Mouse (Mus musculus): ENCODE results near the gene 9130023H24Rik. TPM values are rescaled to one million over a fixed set of nuclear protein-coding genes. Genes with fewer than 3 reads are reported as not detected.

Gene 9130023H24Rik
- polyA plus RNA-seq, 1 experiment from 2014 or later, result 11.0 TPM

DNA sequence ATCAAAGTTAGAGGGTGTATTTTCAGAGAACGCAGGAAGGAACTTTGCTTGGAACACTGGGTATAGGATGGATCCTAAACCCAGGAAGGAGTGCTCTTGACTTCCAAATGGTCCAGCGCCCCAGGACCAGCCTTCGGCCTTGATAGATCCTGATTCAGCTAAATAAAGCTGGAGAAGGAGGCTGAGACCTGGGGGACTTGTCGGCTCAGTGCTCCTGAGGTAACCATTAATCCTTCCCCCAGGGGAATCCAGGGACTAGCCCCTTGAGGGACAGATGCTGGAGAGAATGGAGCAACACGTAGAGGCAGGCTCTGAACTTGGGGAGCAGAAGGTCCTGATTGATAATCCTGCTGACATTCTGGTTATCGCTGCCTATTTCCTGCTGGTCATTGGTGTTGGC lies 27.6 kb upstream of the 9130023H24Rik start, which contains the start of gene Slc5a2:
Gene Slc5a2 (plus strand): TSS at position 247 of the 400 bp plus-strand sequence.
- Histone ChIP-seq H3K9me3 (no peaks in the 10 kb centered on the region), H3K27me3 (no peaks in the 10 kb centered on the region; the same call in 1 of the 2 replicates), H3K4me3 (replicated peaks) (no peak within 1 kb of the TSS), H3K4me2 (replicated peaks) (no peak within 1 kb of the TSS), H3K36me3 (peaks cover 3% of the 10 kb centered on the region), H3K9ac (replicated peaks) (no peak within 1 kb of the TSS), H3K4me1 (replicated peaks) (no peaks in the 10 kb centered on the region), H3K27ac (no peak within 1 kb of the TSS)
- no peak for ATAC-seq
- 84% methylated on average over 6 of the region's 6 CpGs for WGBS

DNA sequence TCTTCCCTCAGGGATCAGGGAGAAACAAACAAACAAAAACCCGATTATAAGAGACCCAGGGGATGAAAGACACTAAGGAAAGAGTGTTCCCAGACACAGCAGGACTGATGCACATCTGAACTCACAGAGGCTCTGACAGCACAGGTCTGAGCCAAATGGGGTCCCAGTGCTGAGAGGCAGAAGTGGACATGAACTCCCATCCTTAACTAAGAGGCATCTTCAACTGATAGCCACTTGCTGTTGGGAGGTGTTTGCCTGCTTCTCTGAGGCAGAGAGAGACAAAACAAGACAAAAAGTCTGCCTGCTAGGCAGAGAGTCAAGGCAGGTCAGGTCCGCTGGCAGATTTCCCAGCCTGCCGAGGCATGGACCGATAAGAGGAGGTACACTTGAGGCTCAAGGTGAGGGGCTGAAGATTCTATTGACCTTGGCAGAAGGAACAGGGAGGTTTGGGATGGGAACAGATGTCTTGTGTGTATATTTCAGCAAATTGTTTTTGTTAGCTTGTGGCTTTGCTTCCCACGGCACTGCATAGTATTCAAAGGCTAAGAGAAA lies 19.0 kb upstream of the 9130023H24Rik start:
- Histone ChIP-seq H3K4me3 (replicated peaks) (no peak overlapping the region), H3K4me2 (replicated peaks) (no peak overlapping the region), H3K9me3 (no peaks in the 10 kb centered on the region), H3K4me1 (replicated peaks) (peaks cover 13% of the 10 kb centered on the region), H3K27me3 (peaks cover 5% of the 10 kb centered on the region), H3K27ac (no peak overlapping the region), H3K9ac (replicated peaks) (no peak overlapping the region), H3K36me3 (no peaks in the 10 kb centered on the region)
- 62% methylated on average over 5 of the region's 5 CpGs for WGBS
- ATAC-seq, result no peak

DNA sequence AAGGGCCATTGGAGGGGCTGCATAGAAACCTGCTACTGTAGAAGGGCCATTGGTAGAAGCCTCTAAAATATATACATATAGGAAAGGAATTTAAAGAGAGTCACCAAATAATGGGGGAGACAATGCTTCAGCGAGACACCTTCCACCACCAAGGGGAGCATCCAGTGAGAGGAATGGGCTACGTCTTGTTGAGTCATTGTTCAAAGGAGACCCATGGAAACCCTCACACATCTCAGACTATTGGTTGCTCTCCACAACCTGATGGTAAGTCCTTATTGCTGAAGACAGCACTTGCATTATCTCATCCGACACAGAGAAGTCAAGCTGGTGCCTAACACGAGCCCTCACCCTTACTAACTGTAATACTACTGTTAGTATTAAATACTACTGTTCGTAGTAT lies 17.9 kb upstream of the 9130023H24Rik start:
- ATAC-seq, result no peak
- WGBS, result 88% methylated on average over 5 of the region's 5 CpGs
- H3K9ac ChIP-seq (replicated peaks), result no peak overlapping the region
- no peaks in the 10 kb centered on the region for H3K9me3 ChIP-seq
- no peak overlapping the region for H3K4me3 ChIP-seq (replicated peaks)
- H3K36me3 ChIP-seq, result no peaks in the 10 kb centered on the region
- H3K4me1 ChIP-seq (replicated peaks), result peaks cover 13% of the 10 kb centered on the region
- H3K27me3 ChIP-seq, result peaks cover 14% of the 10 kb centered on the region
- H3K4me2 ChIP-seq (replicated peaks), result no peak overlapping the region
- no peak overlapping the region for H3K27ac ChIP-seq

DNA sequence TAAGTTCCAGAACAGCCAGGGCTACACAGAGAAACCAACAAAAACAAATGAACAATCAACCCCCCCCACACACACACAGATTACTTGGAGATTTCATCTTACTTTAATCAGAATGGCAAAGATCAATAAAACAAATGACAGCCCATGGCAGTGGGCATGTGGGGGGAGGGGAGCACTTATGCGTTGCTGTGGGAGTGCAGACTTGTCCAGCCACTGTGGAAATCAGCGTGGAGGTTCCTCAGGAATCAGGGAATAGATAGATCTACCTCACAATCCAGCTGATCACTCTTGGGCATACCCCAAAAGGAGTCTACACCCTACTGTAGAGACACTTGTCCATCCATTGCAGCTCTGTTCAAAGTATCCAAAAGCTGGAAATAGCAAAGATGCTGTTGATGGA lies 17.1 kb upstream of the 9130023H24Rik start:
- Histone ChIP-seq H3K4me3 (replicated peaks) (no peak overlapping the region), H3K9ac (replicated peaks) (no peak overlapping the region), H3K4me1 (replicated peaks) (peaks cover 13% of the 10 kb centered on the region), H3K4me2 (replicated peaks) (no peak overlapping the region), H3K27ac (no peak overlapping the region), H3K36me3 (no peaks in the 10 kb centered on the region), H3K27me3 (peaks cover 19% of the 10 kb centered on the region), H3K9me3 (no peaks in the 10 kb centered on the region)
- no peak for ATAC-seq
- 76% methylated on average over 2 of the region's 2 CpGs for WGBS

DNA sequence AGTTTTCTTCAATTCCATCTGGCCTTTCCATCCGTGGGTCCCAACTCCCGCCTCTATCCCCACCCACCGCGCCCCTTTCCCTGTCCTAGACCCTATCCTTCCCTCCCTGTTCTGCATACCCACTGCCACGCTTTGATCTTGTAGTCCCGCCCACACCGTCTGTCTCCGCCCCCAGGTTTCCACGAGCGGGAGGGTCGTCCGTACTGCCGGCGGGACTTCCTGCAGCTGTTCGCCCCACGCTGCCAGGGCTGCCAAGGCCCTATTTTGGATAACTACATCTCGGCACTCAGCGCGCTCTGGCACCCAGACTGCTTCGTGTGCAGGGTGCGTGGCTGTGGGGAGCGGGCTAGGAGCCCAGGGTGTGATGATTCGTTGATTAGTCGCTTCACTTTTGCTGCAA lies 14.8 kb upstream of the 9130023H24Rik start:
- no peak overlapping the region for H3K27ac ChIP-seq
- peaks cover 14% of the 10 kb centered on the region for H3K4me1 ChIP-seq (replicated peaks)
- H3K36me3 ChIP-seq, result no peaks in the 10 kb centered on the region
- peaks cover 32% of the 10 kb centered on the region for H3K27me3 ChIP-seq
- ATAC-seq, result peak; percentile 67; the same call in 1 of the 2 replicates
- peak overlapping the region; percentile 61 for H3K4me2 ChIP-seq (replicated peaks)
- H3K9ac ChIP-seq (replicated peaks), result peak overlapping the region; percentile 55
- no peaks in the 10 kb centered on the region for H3K9me3 ChIP-seq
- WGBS, result 8% methylated on average over 24 of the region's 24 CpGs
- peak overlapping the region; percentile 41 for H3K4me3 ChIP-seq (replicated peaks)

DNA sequence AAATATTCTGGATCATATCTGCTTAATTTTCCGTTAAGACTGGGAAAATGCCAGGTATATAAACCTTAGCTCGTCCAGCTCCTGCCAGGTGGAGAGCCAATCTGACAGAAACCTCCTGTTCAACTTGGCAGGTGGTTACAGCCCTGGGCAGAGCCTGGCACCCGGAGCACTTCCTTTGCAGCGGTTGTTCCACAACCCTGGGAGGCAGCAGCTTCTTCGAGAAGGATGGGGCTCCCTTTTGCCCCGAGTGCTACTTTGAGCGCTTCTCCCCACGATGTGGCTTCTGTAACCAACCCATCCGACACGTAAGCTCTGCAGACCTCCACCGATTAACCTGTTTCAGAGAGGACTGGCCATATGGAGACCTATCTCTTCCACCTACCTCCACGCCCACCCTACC lies 14.1 kb upstream of the 9130023H24Rik start:
- peaks cover 32% of the 10 kb centered on the region for H3K27me3 ChIP-seq
- H3K4me3 ChIP-seq (replicated peaks), result no peak overlapping the region
- H3K9me3 ChIP-seq, result no peaks in the 10 kb centered on the region
- 52% methylated on average over 12 of the region's 12 CpGs for WGBS
- ATAC-seq, result no peak
- no peaks in the 10 kb centered on the region for H3K36me3 ChIP-seq
- peak overlapping the region; percentile 61 for H3K4me2 ChIP-seq (replicated peaks)
- no peak overlapping the region for H3K9ac ChIP-seq (replicated peaks)
- H3K4me1 ChIP-seq (replicated peaks), result peaks cover 20% of the 10 kb centered on the region
- no peak overlapping the region for H3K27ac ChIP-seq

DNA sequence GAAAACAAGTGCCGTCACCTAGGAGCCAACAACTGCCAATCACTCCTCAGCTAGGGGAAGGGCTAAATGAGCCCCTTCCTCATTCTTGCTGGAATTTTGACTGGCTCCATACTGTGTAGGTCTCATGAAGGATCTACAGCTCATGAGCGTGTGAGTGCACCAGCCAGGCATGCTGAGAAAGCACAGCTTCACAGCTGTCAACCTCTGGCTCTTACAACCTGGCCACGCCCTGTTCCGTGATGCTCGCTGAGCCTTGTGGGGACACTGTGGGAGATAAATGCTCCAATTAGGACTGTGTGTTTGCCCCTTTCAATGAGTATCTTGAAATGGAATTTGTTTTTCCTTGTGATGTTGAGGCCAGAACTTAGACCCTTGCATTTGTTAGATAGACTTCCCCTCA lies 12.2 kb upstream of the 9130023H24Rik start:
- no peak for ATAC-seq
- WGBS, result 77% methylated on average over 5 of the region's 5 CpGs
- no peak overlapping the region for H3K4me2 ChIP-seq (replicated peaks)

DNA sequence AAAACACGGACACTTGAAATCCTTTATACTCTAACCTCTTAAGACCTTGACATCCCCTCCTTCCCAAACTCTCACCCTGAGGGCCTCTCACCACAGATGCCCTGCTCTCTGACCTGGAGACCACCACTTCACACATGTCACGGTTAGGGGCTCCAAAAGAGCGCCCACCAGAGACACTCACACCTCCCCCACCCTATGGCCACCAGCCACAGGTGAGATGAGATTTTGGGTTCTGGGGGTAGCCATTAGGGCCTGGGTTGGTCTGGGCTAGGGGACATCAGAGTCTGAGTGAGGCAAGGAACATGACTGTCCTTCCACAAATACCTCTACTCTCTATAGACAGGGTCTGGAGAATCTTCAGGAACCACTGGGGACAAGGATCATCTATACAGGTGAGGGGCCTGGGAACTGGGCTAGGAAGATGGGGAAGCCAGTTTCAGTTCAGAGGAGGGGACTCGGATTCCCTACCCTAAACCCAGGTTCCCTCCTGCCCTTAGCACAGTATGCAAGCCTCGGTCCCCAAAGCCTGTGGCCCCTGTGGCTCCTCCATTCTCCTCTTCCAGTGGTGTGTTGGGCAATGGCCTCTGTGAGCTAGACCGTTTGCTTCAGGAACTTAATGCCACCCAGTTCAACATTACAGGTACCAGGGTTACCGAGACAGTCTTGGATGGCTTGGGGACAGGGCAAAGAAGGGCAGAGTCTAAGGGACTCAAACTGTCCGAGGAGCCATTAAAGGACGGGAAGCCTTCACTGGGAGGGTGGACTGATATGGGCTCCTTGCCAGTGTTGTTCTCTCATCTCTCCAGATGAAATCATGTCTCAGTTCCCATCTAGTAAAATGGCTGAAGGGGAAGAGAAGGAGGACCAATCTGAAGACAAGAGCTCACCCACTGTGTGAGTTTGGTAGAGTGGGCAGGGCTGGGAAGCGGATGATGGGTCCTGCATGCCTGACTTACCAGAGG lies 10.5 kb upstream of the 9130023H24Rik start:
- H3K36me3 ChIP-seq, result peaks cover 12% of the 10 kb centered on the region
- peaks cover 29% of the 10 kb centered on the region for H3K4me1 ChIP-seq (replicated peaks)
- no peaks in the 10 kb centered on the region for H3K9me3 ChIP-seq
- 77% methylated on average over 10 of the region's 10 CpGs for WGBS
- H3K27ac ChIP-seq, result no peak overlapping the region
- no peak overlapping the region for H3K4me3 ChIP-seq (replicated peaks)
- ATAC-seq, result no peak
- H3K27me3 ChIP-seq, result peaks cover 42% of the 10 kb centered on the region
- peak overlapping the region; percentile 62; the same call in 1 of the 2 replicates for H3K4me2 ChIP-seq (replicated peaks)
- H3K9ac ChIP-seq (replicated peaks), result no peak overlapping the region

More for the DNA sequence above, 12.2 kb upstream of the 9130023H24Rik start:
- Histone ChIP-seq H3K27ac (no peak overlapping the region), H3K4me1 (replicated peaks) (peaks cover 29% of the 10 kb centered on the region), H3K4me3 (replicated peaks) (no peak overlapping the region), H3K9ac (replicated peaks) (no peak overlapping the region), H3K36me3 (peaks cover under 1% of the 10 kb centered on the region; the same call in 1 of the 2 replicates), H3K9me3 (no peaks in the 10 kb centered on the region), H3K27me3 (peaks cover 34% of the 10 kb centered on the region)

DNA sequence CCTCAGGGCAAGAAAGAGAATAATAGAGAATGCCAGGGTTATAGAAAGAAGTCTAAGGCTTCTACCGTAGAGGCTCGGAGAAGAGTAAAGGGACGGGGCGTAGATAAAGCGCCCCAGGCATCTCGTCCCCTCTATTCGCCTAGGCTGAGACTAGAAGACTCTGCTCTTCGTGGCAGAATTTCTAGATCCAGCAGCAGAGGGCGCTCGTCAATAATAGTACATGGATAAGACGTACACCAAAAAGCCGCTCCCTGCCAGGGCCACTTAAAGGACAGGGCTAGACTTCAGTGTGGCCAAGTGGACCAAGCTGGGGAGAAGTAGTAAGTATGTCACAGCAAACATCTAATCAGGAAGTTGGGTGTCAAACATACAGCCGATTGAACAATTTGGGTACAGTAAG lies 9.6 kb upstream of the 9130023H24Rik start:
- peaks cover 22% of the 10 kb centered on the region for H3K4me1 ChIP-seq (replicated peaks)
- peak overlapping the region; percentile 65 for H3K9ac ChIP-seq (replicated peaks)
- peak overlapping the region; percentile 76; the same call in 1 of the 2 replicates for H3K27ac ChIP-seq
- peak overlapping the region; percentile 62 for H3K4me2 ChIP-seq (replicated peaks)
- peaks cover 21% of the 10 kb centered on the region for H3K36me3 ChIP-seq
- H3K9me3 ChIP-seq, result no peaks in the 10 kb centered on the region
- peak; percentile 80 for ATAC-seq
- 4% methylated on average over 13 of the region's 13 CpGs for WGBS
- H3K27me3 ChIP-seq, result peaks cover 42% of the 10 kb centered on the region
- peak overlapping the region; percentile 42 for H3K4me3 ChIP-seq (replicated peaks)

DNA sequence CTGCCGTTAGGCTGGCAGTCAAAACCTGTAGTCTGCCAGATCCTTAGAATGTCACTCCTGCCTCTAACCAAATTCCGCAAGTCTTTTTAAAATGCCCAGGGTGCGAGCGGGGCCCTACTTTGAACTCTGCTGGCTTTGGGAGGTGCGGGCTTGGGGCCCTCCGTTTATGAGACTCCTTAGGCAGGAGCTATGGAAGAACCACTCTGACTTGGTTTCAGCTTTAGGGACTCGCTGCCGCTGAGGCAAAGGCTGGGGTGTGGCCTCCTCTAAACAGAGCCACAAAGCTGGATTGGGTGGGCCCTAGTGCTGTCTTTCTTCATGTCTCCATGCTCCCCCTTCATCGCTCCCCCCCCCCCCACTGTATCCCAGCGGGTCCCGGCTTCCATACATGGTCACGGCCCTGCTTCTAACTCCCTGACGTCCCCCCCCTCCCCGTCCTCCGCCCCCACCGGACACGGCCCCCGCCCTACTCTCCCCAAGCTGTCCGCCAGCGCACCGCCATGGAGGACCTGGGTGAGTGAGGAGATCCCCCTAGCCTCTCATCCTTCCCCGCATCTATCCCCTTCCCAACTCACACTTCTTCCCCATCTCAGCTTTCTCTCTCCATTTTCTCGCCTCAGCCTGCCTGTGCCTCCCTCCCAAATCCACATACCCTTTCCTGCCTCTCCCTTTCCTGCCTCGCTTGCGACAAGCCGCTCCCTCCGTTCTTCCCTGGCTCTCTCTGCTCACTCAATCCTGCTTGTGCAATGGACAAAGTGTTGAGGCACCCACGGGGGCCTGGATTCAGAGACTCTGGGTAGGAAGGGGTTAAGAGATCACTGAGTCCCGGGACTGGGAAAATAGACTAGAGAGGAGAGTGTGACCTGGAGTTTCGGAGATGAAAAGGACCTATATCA lies 8.9 kb upstream of the 9130023H24Rik start, which contains the start of gene Tgfb1i1:
Gene Tgfb1i1 (plus strand): TSS at position 317 of the 896 bp plus-strand sequence.
- 1% methylated on average over 28 of the region's 30 CpGs for WGBS
- Histone ChIP-seq H3K4me1 (replicated peaks) (peaks cover 16% of the 10 kb centered on the region), H3K9me3 (no peaks in the 10 kb centered on the region), H3K9ac (replicated peaks) (peak within 1 kb of the TSS; percentile 65), H3K27me3 (peaks cover 37% of the 10 kb centered on the region), H3K36me3 (peaks cover 27% of the 10 kb centered on the region), H3K4me3 (replicated peaks) (peak within 1 kb of the TSS; percentile 42), H3K4me2 (replicated peaks) (peak within 1 kb of the TSS; percentile 62), H3K27ac (peak within 1 kb of the TSS; percentile 76)
- ATAC-seq, result peak; percentile 55

DNA sequence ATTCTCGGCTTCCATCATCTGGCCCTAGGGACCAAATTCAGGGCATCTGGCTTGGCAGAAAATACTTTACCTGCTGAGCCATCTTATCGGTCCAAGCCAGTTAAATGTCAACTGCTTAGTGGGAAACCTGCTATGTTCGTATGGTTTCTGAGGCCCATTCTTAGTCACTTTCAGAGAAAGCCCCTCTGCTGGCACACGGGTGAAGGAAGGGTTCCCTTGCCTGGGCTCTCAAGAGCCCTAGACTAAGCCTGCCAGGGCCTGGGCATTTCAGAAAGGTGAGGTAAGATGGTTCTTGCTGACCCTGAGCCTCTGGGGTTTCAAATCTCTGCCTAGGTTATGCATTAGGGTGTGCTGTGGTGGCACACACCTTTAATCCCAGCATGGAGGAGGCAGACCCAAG lies 7.7 kb upstream of the 9130023H24Rik start:
- H3K9ac ChIP-seq (replicated peaks), result peak overlapping the region; percentile 42; the same call in 1 of the 2 replicates
- ATAC-seq, result no peak
- no peak overlapping the region for H3K27ac ChIP-seq
- H3K27me3 ChIP-seq, result peaks cover 28% of the 10 kb centered on the region
- no peak overlapping the region for H3K4me3 ChIP-seq (replicated peaks)
- WGBS, result 85% methylated on average over 4 of the region's 4 CpGs
- H3K4me2 ChIP-seq (replicated peaks), result no peak overlapping the region
- peaks cover 39% of the 10 kb centered on the region for H3K36me3 ChIP-seq
- H3K4me1 ChIP-seq (replicated peaks), result peaks cover 16% of the 10 kb centered on the region
- H3K9me3 ChIP-seq, result no peaks in the 10 kb centered on the region

Data from midbrain, embryonic 13.5 days (tissue).